In the genomic region with DNA sequence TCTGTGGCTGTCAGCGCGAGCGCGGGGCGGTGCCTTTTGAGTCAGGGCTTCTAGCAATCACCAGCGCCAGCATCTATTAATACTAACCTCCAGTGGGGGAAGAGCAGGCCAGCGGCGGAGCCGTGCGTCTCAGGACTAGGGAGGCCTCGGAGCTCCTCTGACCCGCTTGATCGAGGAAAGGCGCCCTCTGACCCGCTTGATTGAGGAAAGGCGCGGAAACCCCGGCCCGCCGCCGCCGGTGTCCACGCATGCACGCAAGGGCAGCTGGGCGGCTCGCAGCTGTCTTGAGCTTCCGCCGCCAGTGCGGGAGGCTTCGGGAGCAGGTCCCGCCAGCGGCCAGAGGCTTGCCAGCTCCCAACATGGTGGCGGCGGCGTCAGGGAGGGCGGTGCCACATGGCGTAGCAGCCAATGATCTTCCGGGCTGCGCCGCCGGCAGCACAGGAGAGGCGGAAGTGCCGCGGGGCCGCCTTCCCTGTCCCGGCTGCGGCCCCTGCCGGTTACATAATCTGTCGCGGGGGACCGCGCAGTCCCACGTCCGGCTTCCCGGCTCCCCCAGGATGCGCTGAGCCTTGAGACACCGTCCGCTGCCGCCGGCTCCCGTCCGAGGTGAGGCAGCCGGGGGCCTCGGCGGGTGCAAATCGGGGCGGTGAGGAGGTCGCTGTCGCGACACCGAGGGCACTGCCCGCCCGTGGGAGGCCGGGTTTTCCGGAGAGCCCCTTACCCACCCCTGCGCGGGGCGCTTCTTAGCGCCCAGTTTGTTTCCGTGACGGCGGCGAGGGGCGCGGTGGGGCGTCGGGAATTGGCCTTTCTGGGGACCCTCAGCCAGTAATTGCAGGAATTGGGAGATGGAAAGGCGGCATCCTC, we compare ENCODE assay signal across 1 mouse cellular context.
A peak's percentile ranks its signal among the peaks of the same experiment; 100 is the strongest.
TF ChIP-seq lines count a peak whose summit lies in the region.

Zfp597 (minus strand) TSS at position 361 of the 864 bp plus-strand sequence.
Gm20695 (plus strand) TSS at position 448 of the 864 bp plus-strand sequence.

TF ChIP-seq in MEL, 35 proteins besides CTCF, POLR2A, EP300 and RAD21 (continued from another document):
- TF ChIP-seq MAX (IDR thresholded peaks at IDR 0.05; ENCODE audit: low read length) (peak; percentile 78), SMC3 (IDR thresholded peaks at IDR 0.05; ENCODE audit: low read depth, low read length) (no peak), BHLHE40 (IDR thresholded peaks at IDR 0.05; ENCODE audit: borderline replicate concordance, low read depth, low read length) (no peak), ZC3H11A (IDR thresholded peaks at IDR 0.05; ENCODE audit: low read depth, low read length) (0 out of 2 replicates have a peak, but pooled peaks have one; percentile 2), USF2 (IDR thresholded peaks at IDR 0.05; ENCODE audit: borderline replicate concordance in 1 of 2, insufficient read depth in 1 of 2, low read depth in 1 of 2, low read length in 2 of 2) (no peak), ETS1 (IDR thresholded peaks at IDR 0.05; ENCODE audit: low read depth, low read length) (peak; percentile 83), USF1 (IDR thresholded peaks at IDR 0.05; ENCODE audit: low read depth, low read length) (peak; percentile 80), MAZ (IDR thresholded peaks at IDR 0.05; ENCODE audit: low read depth, low read length) (peak; percentile 58; the same call in 1 of the 2 replicates), ELF1 (IDR thresholded peaks at IDR 0.05; ENCODE audit: low read depth, low read length) (peak; percentile 98), CHD2 (IDR thresholded peaks at IDR 0.05; ENCODE audit: low read length) (peak; percentile 50), TBP (IDR thresholded peaks at IDR 0.05; ENCODE audit: low read depth, low read length) (peak; percentile 58; the same call in 1 of the 2 replicates), HCFC1 (IDR thresholded peaks at IDR 0.05; ENCODE audit: low read depth, low read length) (peak; percentile 98), CHD1 (IDR thresholded peaks at IDR 0.05; ENCODE audit: low read depth, low read length) (no peak), JUND (IDR thresholded peaks at IDR 0.05; ENCODE audit: low read depth, low read length) (no peak)
